In genomic region chr14:61160920-61161319, GRCm38 (mm10) we compare ENCODE assay signal across 14 mouse cellular contexts. TPM values are rescaled to one million over a fixed set of nuclear protein-coding genes. Genes with fewer than 3 reads are reported as not detected.
DNase-seq lines count a peak whose midpoint lies in the region; ATAC-seq and TF ChIP-seq lines count a peak whose summit lies in the region.
"Had no signal": no experiment of that assay in that cellular context is flagged by ENCODE, and none has a peak within 500 bp of the region (broad histone marks: within the 10 kb centered on the region; RNA-seq: fewer than 3 reads in every experiment).

No protein-coding gene starts in this region.

- TF ChIP-seq CTCF in lung, embryonic 14.5 days (IDR thresholded peaks at IDR 0.05; ENCODE audit: low read depth) = no peak

- H3K9me3 ChIP-seq in heart, embryonic 12.5 days (replicated peaks) = no peaks in the 10 kb centered on the region
- no peaks in the 10 kb centered on the region for H3K9me3 ChIP-seq in lung, embryonic 14.5 days (ENCODE audit: low read depth, low read length)

- DNase-seq in heart, adult 9 months (ENCODE audit: low spot score in 2 of 2) = no peak
- DNase-seq in lung, embryonic 14.5 days = peak; percentile 48
- no peak for DNase-seq in lung, postnatal 4 days
- DNase-seq in heart, postnatal 4 days = peak; percentile 31
- DNase-seq in thymus, postnatal 10 days (ENCODE audit: low spot score in 2 of 2) = no peak
- DNase-seq: adrenal gland, adult 2 months; cerebellum, postnatal 36 days; gastrocnemius, postnatal 10 days; kidney, postnatal 4 days; liver; thymus, postnatal 36 days had no signal

- no peak overlapping the region for H3K4me2 ChIP-seq in heart, embryonic 12.5 days
- no peak overlapping the region for H3K4me2 ChIP-seq in lung, embryonic 14.5 days

- H3K36me3 ChIP-seq in heart, embryonic 12.5 days = no peaks in the 10 kb centered on the region
- no peaks in the 10 kb centered on the region for H3K36me3 ChIP-seq in lung, embryonic 14.5 days (ENCODE audit: insufficient read depth)

- H3K4me3 ChIP-seq in heart, embryonic 12.5 days = no peak overlapping the region
- no peak overlapping the region for H3K4me3 ChIP-seq in lung, embryonic 14.5 days (ENCODE audit: low read depth, low read length)
- H3K4me3 ChIP-seq in brown adipose tissue, adult 24 weeks (ENCODE audit: insufficient read depth, low read depth, low read length) = no peak overlapping the region

- WGBS in heart, embryonic 12.5 days = 83% methylated on average over 1 of the region's 1 CpGs
- 52% methylated on average over 1 of the region's 1 CpGs for WGBS in lung, embryonic 14.5 days

- H3K27me3 ChIP-seq in heart, embryonic 12.5 days (replicated peaks) = no peaks in the 10 kb centered on the region
- no peaks in the 10 kb centered on the region for H3K27me3 ChIP-seq in lung, embryonic 14.5 days (ENCODE audit: insufficient read depth, low read length)
- H3K27me3 ChIP-seq: CH12.LX had no signal

- H3K4me1 ChIP-seq in heart, embryonic 12.5 days (replicated peaks) = peaks cover 27% of the 10 kb centered on the region
- peaks cover 3% of the 10 kb centered on the region; the same call in 1 of the 2 replicates for H3K4me1 ChIP-seq in lung, embryonic 14.5 days (ENCODE audit: insufficient read depth)
- peaks cover 16% of the 10 kb centered on the region for H3K4me1 ChIP-seq in brown adipose tissue, adult 24 weeks (ENCODE audit: control insufficient read depth, insufficient read depth, insufficient read length, low read length)

- ATAC-seq in heart, embryonic 12.5 days (ENCODE audit: insufficient number of reproducible peaks, low FRiP score) = no peak
- no peak; the same call in 1 of the 2 replicates for ATAC-seq in lung, embryonic 14.5 days (ENCODE audit: insufficient read depth)

- H3K27ac ChIP-seq in heart, embryonic 12.5 days (ENCODE audit: poor library complexity, severe bottlenecking) = peak overlapping the region; percentile 85
- peak overlapping the region; percentile 5; the same call in 1 of the 2 replicates for H3K27ac ChIP-seq in lung, embryonic 14.5 days (ENCODE audit: low read depth)
- H3K27ac ChIP-seq in brown adipose tissue, adult 24 weeks (replicated peaks; ENCODE audit: low read depth, low read length) = peak overlapping the region; percentile 90

- no peak overlapping the region for H3K9ac ChIP-seq in heart, embryonic 12.5 days
- no peak overlapping the region for H3K9ac ChIP-seq in lung, embryonic 14.5 days

RNA-seq across cellular contexts. Expression of gene Sacs, which starts 22.7 kb away (rescaled TPM):
- 6.3 and 6.6 TPM in 2 replicates for polyA plus RNA-seq in heart, embryonic 12.5 days (2016; fragmentation: Nextera tagmentation; extraction: Ambion mirVana)
- polyA plus RNA-seq in lung, embryonic 14.5 days (2014; fragmentation: Nextera tagmentation; extraction: Ambion mirVana) = 3.6 and 3.8 TPM in 2 replicates
- polyA plus RNA-seq in brown adipose tissue, adult 24 weeks (2012; ENCODE audit: insufficient read depth, insufficient read length, missing spikeins) = 0.79 and 1.3 TPM in 2 replicates
- total RNA-seq in heart, postnatal 4 days (2021) = 10 to 100 TPM; 37.0 to 39.3 TPM

Comparison
In these comparisons a context has a peak if more than half of its experiments do, and no peak if none do; other contexts are left out.
1. DNase-seq: peak in lung, embryonic 14.5 days (single experiment) and heart, postnatal 4 days (single experiment); none in heart, adult 9 months (0 of 2), lung, postnatal 4 days (0 of 2) and thymus, postnatal 10 days (0 of 2).
2. H3K27ac ChIP-seq: peak in every context shown above with its lines; median percentile 90 in brown adipose tissue, adult 24 weeks; 85 in heart, embryonic 12.5 days; 5 in lung, embryonic 14.5 days.